Comparison of ENCODE assay signal across 11 mouse cellular contexts in genomic region chr13:28770018-28770417, GRCm38 (mm10).
DNase-seq lines count a peak whose midpoint lies in the region; ATAC-seq and TF ChIP-seq lines count a peak whose summit lies in the region.
"Had no signal": no experiment of that assay in that cellular context is flagged by ENCODE, and none has a peak within 500 bp of the region (broad histone marks: within the 10 kb centered on the region; RNA-seq: fewer than 3 reads in every experiment).

No protein-coding gene starts in this region.

- H3K36me3 ChIP-seq in heart, adult 2 months (ENCODE audit: control insufficient read depth, insufficient read depth, low read length): peaks cover 2% of the 10 kb centered on the region; the same call in 1 of the 2 replicates
- H3K36me3 ChIP-seq in neural tube, embryonic 13.5 days: no peaks in the 10 kb centered on the region
- no peaks in the 10 kb centered on the region for H3K36me3 ChIP-seq in limb, embryonic 11.5 days (ENCODE audit: control insufficient read depth, insufficient read depth, low read length)
- no peaks in the 10 kb centered on the region for H3K36me3 ChIP-seq in stomach, embryonic 15.5 days

- no peaks in the 10 kb centered on the region for H3K27me3 ChIP-seq in heart, adult 2 months (ENCODE audit: control insufficient read depth, insufficient read depth, low read length)
- H3K27me3 ChIP-seq in neural tube, embryonic 13.5 days: no peaks in the 10 kb centered on the region
- no peaks in the 10 kb centered on the region for H3K27me3 ChIP-seq in limb, embryonic 11.5 days (ENCODE audit: control insufficient read depth, insufficient read depth, low read length)
- H3K27me3 ChIP-seq in stomach, embryonic 15.5 days (replicated peaks): no peaks in the 10 kb centered on the region

- peak overlapping the region; percentile 31; the same call in 1 of the 2 replicates for H3K27ac ChIP-seq in heart, adult 2 months
- peak overlapping the region; percentile 56; the same call in 1 of the 2 replicates for H3K27ac ChIP-seq in neural tube, embryonic 13.5 days (replicated peaks)
- H3K27ac ChIP-seq in limb, embryonic 11.5 days (replicated peaks; ENCODE audit: low read depth, low read length): 0 out of 2 replicates have a peak overlapping the region, but pooled peaks have one; percentile 11
- peak overlapping the region; percentile 72 for H3K27ac ChIP-seq in stomach, embryonic 15.5 days

- H3K9ac ChIP-seq in heart, adult 2 months (ENCODE audit: low read depth, low read length): no peak overlapping the region
- H3K9ac ChIP-seq in neural tube, embryonic 13.5 days: no peak overlapping the region
- no peak overlapping the region for H3K9ac ChIP-seq in limb, embryonic 11.5 days (ENCODE audit: low read length)
- no peak overlapping the region for H3K9ac ChIP-seq in stomach, embryonic 15.5 days

- no peak for DNase-seq in heart, adult 2 months
- no peak for DNase-seq in heart, postnatal 4 days
- DNase-seq in neural tube, embryonic 10.5 days (ENCODE audit: extremely low spot score, low spot score): no peak
- DNase-seq in limb, embryonic 11.5 days (ENCODE audit: low spot score): no peak
- DNase-seq in left cerebral cortex, adult 18-20 months (ENCODE audit: low spot score in 2 of 2): no peak
- DNase-seq in MN1 (ENCODE audit: low spot score): no peak
- DNase-seq: kidney, adult 18-20 months; thymus, adult 18-20 months had no signal

- TF ChIP-seq CTCF in heart, adult 2 months (IDR thresholded peaks at IDR 0.05): no peak

- H3K4me3 ChIP-seq in heart, adult 2 months: no peak overlapping the region
- H3K4me3 ChIP-seq in neural tube, embryonic 13.5 days: no peak overlapping the region
- no peak overlapping the region for H3K4me3 ChIP-seq in limb, embryonic 11.5 days (ENCODE audit: low read depth, low read length)
- H3K4me3 ChIP-seq in stomach, embryonic 15.5 days (replicated peaks): no peak overlapping the region
- H3K4me3 ChIP-seq: megakaryocyte, embryonic 14.5 days had no signal

- no peak for ATAC-seq in neural tube, embryonic 13.5 days (ENCODE audit: low read depth)
- no peak for ATAC-seq in limb, embryonic 11.5 days (ENCODE audit: insufficient number of reproducible peaks, low FRiP score, low TSS enrichment, low read depth)
- no peak for ATAC-seq in stomach, embryonic 15.5 days (ENCODE audit: insufficient read depth, low FRiP score, low read depth)

- H3K79me2 ChIP-seq in heart, adult 2 months (replicated peaks; ENCODE audit: control insufficient read depth, insufficient read depth, low read length): no peaks in the 10 kb centered on the region

- H3K9me3 ChIP-seq in neural tube, embryonic 13.5 days: no peaks in the 10 kb centered on the region
- no peaks in the 10 kb centered on the region for H3K9me3 ChIP-seq in limb, embryonic 11.5 days (ENCODE audit: control insufficient read depth, low read length)
- H3K9me3 ChIP-seq in stomach, embryonic 15.5 days: no peaks in the 10 kb centered on the region

- no peak for TF ChIP-seq POLR2A in heart, adult 2 months (IDR thresholded peaks at IDR 0.05; ENCODE audit: insufficient read depth, low read depth, low read length)

- no peak overlapping the region for H3K4me2 ChIP-seq in neural tube, embryonic 13.5 days
- no peak overlapping the region for H3K4me2 ChIP-seq in limb, embryonic 11.5 days (ENCODE audit: low read depth, severe bottlenecking)
- H3K4me2 ChIP-seq in stomach, embryonic 15.5 days: no peak overlapping the region

- intact Hi-C loops in heart, adult 2 months (cut with DNase I): loop anchor here (5.0 kb wide), 1 partner anchor 182 kb away; the partner anchor contains the start of gene Sox4

- 60% methylated on average over 4 of the region's 4 CpGs for WGBS in heart, adult 2 months
- 72% methylated on average over 4 of the region's 4 CpGs for WGBS in neural tube, embryonic 13.5 days
- 46% methylated on average over 4 of the region's 4 CpGs for WGBS in limb, embryonic 11.5 days
- WGBS in stomach, embryonic 15.5 days: 46% methylated on average over 4 of the region's 4 CpGs

- peaks cover 6% of the 10 kb centered on the region for H3K4me1 ChIP-seq in heart, adult 2 months (ENCODE audit: control insufficient read depth, insufficient read depth, low read length)
- peaks cover 54% of the 10 kb centered on the region for H3K4me1 ChIP-seq in neural tube, embryonic 13.5 days (replicated peaks)
- H3K4me1 ChIP-seq in limb, embryonic 11.5 days (ENCODE audit: control insufficient read depth, insufficient read depth, low read length): peaks cover 24% of the 10 kb centered on the region
- H3K4me1 ChIP-seq in stomach, embryonic 15.5 days: peaks cover 18% of the 10 kb centered on the region; the same call in 1 of the 2 replicates
- H3K4me1 ChIP-seq: megakaryocyte, embryonic 14.5 days had no signal

- TF ChIP-seq EP300 in heart, adult 2 months (IDR thresholded peaks at IDR 0.05; ENCODE audit: insufficient read depth, low read depth, low read length): no peak

Comparison
In these comparisons a context has a peak if more than half of its experiments do, and no peak if none do; other contexts are left out.
1. H3K27ac ChIP-seq: peak in every context shown above with its lines; median percentile 72 in stomach, embryonic 15.5 days; 56 in neural tube, embryonic 13.5 days; 31 in heart, adult 2 months; 11 in limb, embryonic 11.5 days.